Mouse (Mus musculus) hindbrain, embryonic 11.5 days (tissue): ENCODE results near the gene Tns2. TPM values are rescaled to one million over a fixed set of nuclear protein-coding genes. Genes with fewer than 3 reads are reported as not detected.

ENCODE experiments used
- polyA plus RNA-seq: library from polyadenylated mRNA; unstranded; fragments of >200 nt; fragmentation: Nextera tagmentation; extraction: Ambion mirVana; gene quantifications from 2 replicates; pipeline ENCODE4 v1.2.1, GENCODE M21; 2014

Gene Tns2
- polyA plus RNA-seq, 1 experiment from 2014 or later: 8.0 TPM

Other genes starting within 250 kb of the Tns2 start
- 1.5 and 1.8 TPM in 2 replicates for gene Krt1, start 249.6 kb upstream of the Tns2 start, polyA plus RNA-seq
- gene Krt77, start 230.7 kb upstream of the Tns2 start, polyA plus RNA-seq: not detected in 2 replicates
- not detected in 2 replicates for gene Krt76, start 207.5 kb upstream of the Tns2 start, polyA plus RNA-seq
- not detected in 2 replicates for gene Krt4, start 175.7 kb upstream of the Tns2 start, polyA plus RNA-seq
- gene Krt79, start 160.1 kb upstream of the Tns2 start, polyA plus RNA-seq: 0.27 TPM in 1 of 2 replicates, not detected in the other
- gene Krt78, start 146.1 kb upstream of the Tns2 start, polyA plus RNA-seq: 0.11 TPM in 1 of 2 replicates, not detected in the other
- 22.4 and 27.8 TPM in 2 replicates for gene Krt8, start 95.9 kb upstream of the Tns2 start, polyA plus RNA-seq
- gene Krt18, start 72.2 kb upstream of the Tns2 start, polyA plus RNA-seq: 20.5 and 22.7 TPM in 2 replicates
- gene Eif4b, start 26.6 kb upstream of the Tns2 start, polyA plus RNA-seq: 85.0 and 103 TPM in 2 replicates
- 10.1 and 11.9 TPM in 2 replicates for gene Spryd3, start 35.8 kb downstream of the Tns2 start, polyA plus RNA-seq
- gene Igfbp6, start 43.9 kb downstream of the Tns2 start, polyA plus RNA-seq: 0.31 TPM in 1 of 2 replicates, not detected in the other
- gene Soat2, start 50.1 kb downstream of the Tns2 start, polyA plus RNA-seq: 0.13 and 0.17 TPM in 2 replicates
- 49.7 and 63.8 TPM in 2 replicates for gene Zfp740, start 102.8 kb downstream of the Tns2 start, polyA plus RNA-seq
- gene Csad, start 104.3 kb downstream of the Tns2 start, polyA plus RNA-seq: 23.5 and 27.9 TPM in 2 replicates
- gene Itgb7, start 131.5 kb downstream of the Tns2 start, polyA plus RNA-seq: 1.0 and 1.1 TPM in 2 replicates
- 20.3 and 21.7 TPM in 2 replicates for gene Rarg, start 157.1 kb downstream of the Tns2 start, polyA plus RNA-seq
- gene Gm9918, start 170.2 kb downstream of the Tns2 start, polyA plus RNA-seq: 0.15 TPM in 2 replicates
- gene Mfsd5, start 179.0 kb downstream of the Tns2 start, polyA plus RNA-seq: 51.6 and 57.0 TPM in 2 replicates
- gene Espl1, start 195.9 kb downstream of the Tns2 start, polyA plus RNA-seq: 21.8 and 30.8 TPM in 2 replicates
- 401 and 431 TPM in 2 replicates for gene Pfdn5, start 225.7 kb downstream of the Tns2 start, polyA plus RNA-seq
- gene Myg1, start 231.3 kb downstream of the Tns2 start, polyA plus RNA-seq: 104 TPM in 2 replicates